Mouse (Mus musculus) stomach, embryonic 14.5 days (tissue): ENCODE results near the gene Mgst1. TPM values are rescaled to one million over a fixed set of nuclear protein-coding genes. Genes with fewer than 3 reads are reported as not detected.

Experiments used
- ATAC-seq: fragments of 200-750 bp; cut with Nextera tagmentation; 2 replicates; pipeline ENCODE4 v1.8.0; 2017; ENCODE audit warnings: low read depth, moderate TSS enrichment; ENCODE audit not compliant: insufficient number of reproducible peaks, insufficient read depth, low FRiP score
- H3K27ac ChIP-seq: fragments of 300-500 bp; sonication (generic); 2 replicates; pipeline ENCODE4 v1.5.1; 2014; ENCODE audit warnings: mild to moderate bottlenecking, low read length, moderate library complexity, mixed read lengths
- H3K27me3 ChIP-seq: fragments of 300-500 bp; sonication (generic); 2 replicates; pipeline ENCODE4 v1.6.1; 2014; ENCODE audit warnings: low read length, control low read depth, mixed read lengths; ENCODE audit not compliant: control insufficient read depth, insufficient read depth
- H3K36me3 ChIP-seq: fragments of 300-500 bp; sonication (generic); 2 replicates; pipeline ENCODE4 v1.6.1; 2014; ENCODE audit warnings: mild to moderate bottlenecking, control low read depth, low read length, moderate library complexity, mixed read lengths; ENCODE audit not compliant: control insufficient read depth, insufficient read depth
- H3K4me1 ChIP-seq: fragments of 300-500 bp; sonication (generic); 2 replicates; pipeline ENCODE4 v1.6.1; 2014; ENCODE audit warnings: low read length, control low read depth, mixed read lengths; ENCODE audit not compliant: control insufficient read depth, insufficient read depth
- H3K4me2 ChIP-seq: fragments of 300-500 bp; sonication (generic); replicated peaks from 2 replicates; pipeline ENCODE4 v1.6.1; 2014; ENCODE audit warnings: low read depth, low read length, control low read depth
- H3K4me3 ChIP-seq: fragments of 300-500 bp; sonication (generic); 2 replicates; pipeline ENCODE4 v1.5.1; 2014; ENCODE audit warnings: low read depth, low read length, control low read depth
- H3K9ac ChIP-seq: fragments of 300-500 bp; sonication (generic); replicated peaks from 2 replicates; pipeline ENCODE4 v1.6.1; 2014; ENCODE audit warnings: low read depth, mild to moderate bottlenecking, control low read depth, low read length, moderate library complexity, mixed read lengths
- H3K9me3 ChIP-seq: fragments of 300-500 bp; sonication (generic); 2 replicates; pipeline ENCODE4 v1.6.1; 2016; ENCODE audit warnings: low read depth, low read length, control low read depth; ENCODE audit not compliant: control insufficient read depth
- whole genome bisulfite sequencing: fragments of 180-500 bp; shearing (Covaris S2); extraction: QIAGEN DNeasy Blood & Tissue Kit; methylation state at CpG from one replicate; pipeline ENCODE4 v1.1.7; 2014; 5-methylcytosine and 5-hydroxymethylcytosine counted together
- polyA plus RNA-seq: library from polyadenylated mRNA; unstranded; fragments of >200 nt; fragmentation: Nextera tagmentation; extraction: Ambion mirVana; gene quantifications from 2 replicates; pipeline ENCODE4 v1.2.1, GENCODE M21; 2014

The Mgst1 gene
- polyA plus RNA-seq, 1 experiment from 2014 or later = 180 TPM

DNA sequence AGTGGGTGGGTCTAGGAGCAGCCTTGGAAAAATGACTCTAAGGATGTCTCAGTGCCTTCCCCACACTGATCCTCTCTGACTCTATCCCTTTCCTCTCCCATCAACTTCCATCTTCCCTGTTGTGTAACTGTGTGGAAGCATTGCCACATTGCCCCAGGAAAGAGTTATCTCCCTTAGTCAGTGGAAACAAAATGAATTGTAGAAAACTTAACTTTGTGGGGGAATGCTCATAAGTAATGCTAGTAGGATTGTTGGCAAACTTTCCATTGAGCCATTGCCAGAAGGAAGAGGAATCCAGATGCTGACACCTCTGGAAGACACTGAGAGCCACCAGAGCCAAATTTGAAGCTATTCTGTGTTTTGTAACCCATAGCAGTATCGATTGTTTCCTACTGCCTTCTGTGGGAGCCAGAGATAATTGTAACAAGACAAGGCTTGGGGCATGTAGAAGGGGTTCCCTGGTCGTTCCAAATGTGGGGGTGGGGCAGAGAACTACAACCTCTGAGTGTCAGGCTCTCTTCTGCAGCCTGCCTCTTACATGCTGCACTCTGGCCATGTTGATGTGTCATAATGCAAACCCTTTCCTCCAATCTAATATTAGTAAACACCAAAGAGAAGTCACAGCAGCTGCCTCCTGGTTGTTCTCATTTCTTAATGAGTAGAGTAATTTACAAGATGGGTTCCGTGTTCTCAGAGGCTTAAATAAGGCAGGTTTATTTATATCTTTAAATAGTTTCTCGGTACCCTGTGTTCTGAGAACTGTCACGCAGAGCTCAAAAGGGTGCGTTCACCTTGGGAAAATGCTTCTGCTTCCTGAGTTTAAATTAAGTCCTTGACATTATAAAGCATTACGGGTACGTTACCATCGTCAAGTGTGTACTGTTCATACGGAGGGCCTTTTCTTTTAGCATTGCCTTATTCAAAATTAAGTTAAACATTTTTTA lies 11.5 kb upstream of the Mgst1 start:
- no peaks in the 10 kb centered on the region for H3K9me3 ChIP-seq
- H3K9ac ChIP-seq = no peak overlapping the region
- no peaks in the 10 kb centered on the region for H3K4me1 ChIP-seq
- no peak overlapping the region for H3K4me2 ChIP-seq
- no peaks in the 10 kb centered on the region for H3K36me3 ChIP-seq
- H3K27me3 ChIP-seq = no peaks in the 10 kb centered on the region
- 58% methylated on average over 10 of the region's 10 CpGs for WGBS
- H3K4me3 ChIP-seq = no peak overlapping the region
- no peak overlapping the region for H3K27ac ChIP-seq
- ATAC-seq = no peak

GRCm38 (mm10) chr6:138130541-138130940 lies 9.6 kb upstream of the Mgst1 start:
- WGBS = 56% methylated on average over 3 of the region's 3 CpGs
- no peak for ATAC-seq
- H3K9ac ChIP-seq = no peak overlapping the region
- no peaks in the 10 kb centered on the region for H3K36me3 ChIP-seq
- no peak overlapping the region for H3K27ac ChIP-seq
- H3K4me2 ChIP-seq = no peak overlapping the region
- H3K9me3 ChIP-seq = no peaks in the 10 kb centered on the region
- no peak overlapping the region for H3K4me3 ChIP-seq
- no peaks in the 10 kb centered on the region for H3K4me1 ChIP-seq
- no peaks in the 10 kb centered on the region for H3K27me3 ChIP-seq

DNA sequence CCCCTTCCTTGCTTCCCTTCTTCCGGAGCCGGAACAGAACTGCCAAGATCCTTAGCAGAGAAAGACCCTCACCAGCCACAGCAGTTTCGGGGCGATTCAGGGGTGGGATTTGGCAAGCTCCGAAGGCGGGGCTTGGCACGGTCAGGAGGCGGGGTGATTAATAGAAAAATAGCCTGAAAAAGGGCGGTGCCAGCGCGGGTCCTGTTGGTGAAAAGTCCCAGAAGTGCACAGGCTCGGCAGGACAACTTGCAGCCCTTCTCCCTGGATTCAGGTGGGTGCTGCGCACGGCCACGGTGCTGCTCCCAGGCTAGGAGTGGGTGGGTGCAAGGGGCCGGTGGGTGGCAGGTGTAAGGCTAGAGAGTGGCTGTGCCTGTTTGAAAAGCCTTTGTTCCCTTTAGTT lies 220 bp downstream of the Mgst1 start:
- ATAC-seq = peak; percentile 82
- H3K36me3 ChIP-seq = no peaks in the 10 kb centered on the region
- H3K9me3 ChIP-seq = no peaks in the 10 kb centered on the region
- peak overlapping the region; percentile 15; the same call in 1 of the 2 replicates for H3K9ac ChIP-seq
- under 1% methylated on average over 16 of the region's 16 CpGs for WGBS
- peaks cover 11% of the 10 kb centered on the region for H3K4me1 ChIP-seq
- peak overlapping the region; percentile 65 for H3K4me2 ChIP-seq
- H3K4me3 ChIP-seq = peak overlapping the region; percentile 34
- H3K27me3 ChIP-seq = no peaks in the 10 kb centered on the region
- peak overlapping the region; percentile 70; the same call in 1 of the 2 replicates for H3K27ac ChIP-seq

DNA sequence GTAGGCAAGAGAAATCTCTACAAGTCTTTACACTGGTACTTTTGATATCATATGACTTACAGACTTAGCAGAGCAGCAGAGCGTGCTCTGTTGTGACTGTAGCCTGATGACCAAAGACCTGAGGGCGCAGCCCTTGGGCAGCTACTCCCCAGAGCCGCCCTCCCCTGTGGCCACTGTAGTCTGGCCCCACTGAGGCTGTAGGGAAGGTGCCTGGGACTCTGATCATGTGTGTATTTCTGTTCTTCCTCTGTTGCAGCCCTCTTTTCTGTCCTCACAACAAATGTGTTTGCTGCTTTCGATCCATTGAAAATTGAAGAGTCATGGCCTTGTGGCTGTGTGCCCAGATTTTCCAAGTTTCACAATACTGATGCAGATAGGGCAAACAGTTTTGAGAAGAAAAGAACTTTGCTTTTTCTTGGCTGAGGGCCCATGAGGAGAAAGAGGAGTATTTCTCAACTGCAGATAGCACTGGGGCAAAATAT lies 1.0 kb downstream of the Mgst1 start:
- H3K4me1 ChIP-seq = peaks cover 11% of the 10 kb centered on the region
- no peaks in the 10 kb centered on the region for H3K9me3 ChIP-seq
- H3K9ac ChIP-seq = 0 out of 2 replicates have a peak overlapping the region, but pooled peaks have one; percentile 15
- peak overlapping the region; percentile 70 for H3K27ac ChIP-seq
- 51% methylated on average over 4 of the region's 4 CpGs for WGBS
- peak overlapping the region; percentile 65 for H3K4me2 ChIP-seq
- peak overlapping the region; percentile 34 for H3K4me3 ChIP-seq
- ATAC-seq = peak; percentile 37; the same call in 1 of the 2 replicates
- H3K36me3 ChIP-seq = no peaks in the 10 kb centered on the region
- H3K27me3 ChIP-seq = no peaks in the 10 kb centered on the region

DNA sequence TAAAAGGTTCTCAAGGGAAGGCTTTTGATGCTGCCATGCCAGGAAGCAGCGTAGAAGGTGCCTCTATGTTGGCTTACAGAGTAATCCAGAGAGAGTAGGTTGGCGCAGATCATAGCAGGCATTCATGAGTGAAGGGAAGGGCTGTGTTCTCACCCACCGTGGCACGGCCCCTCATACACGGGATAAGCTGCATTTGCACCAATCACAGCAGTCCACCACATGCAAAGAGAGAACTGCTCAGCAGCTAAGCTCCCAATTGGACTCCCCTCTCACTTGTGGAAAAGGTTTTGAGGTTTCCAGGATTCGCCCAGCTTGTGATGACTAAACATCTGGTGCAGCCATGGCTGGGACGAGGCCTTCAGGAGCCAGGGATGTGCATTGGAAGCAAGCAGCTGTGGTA lies 2.5 kb downstream of the Mgst1 start:
- peak overlapping the region; percentile 65; the same call in 1 of the 2 replicates for H3K4me2 ChIP-seq
- no peaks in the 10 kb centered on the region for H3K27me3 ChIP-seq
- H3K9me3 ChIP-seq = no peaks in the 10 kb centered on the region
- 87% methylated on average over 7 of the region's 7 CpGs for WGBS
- no peaks in the 10 kb centered on the region for H3K36me3 ChIP-seq
- peaks cover 11% of the 10 kb centered on the region for H3K4me1 ChIP-seq
- 0 out of 2 replicates have a peak overlapping the region, but pooled peaks have one; percentile 11 for H3K27ac ChIP-seq
- H3K4me3 ChIP-seq = no peak overlapping the region
- no peak for ATAC-seq
- no peak overlapping the region for H3K9ac ChIP-seq

DNA sequence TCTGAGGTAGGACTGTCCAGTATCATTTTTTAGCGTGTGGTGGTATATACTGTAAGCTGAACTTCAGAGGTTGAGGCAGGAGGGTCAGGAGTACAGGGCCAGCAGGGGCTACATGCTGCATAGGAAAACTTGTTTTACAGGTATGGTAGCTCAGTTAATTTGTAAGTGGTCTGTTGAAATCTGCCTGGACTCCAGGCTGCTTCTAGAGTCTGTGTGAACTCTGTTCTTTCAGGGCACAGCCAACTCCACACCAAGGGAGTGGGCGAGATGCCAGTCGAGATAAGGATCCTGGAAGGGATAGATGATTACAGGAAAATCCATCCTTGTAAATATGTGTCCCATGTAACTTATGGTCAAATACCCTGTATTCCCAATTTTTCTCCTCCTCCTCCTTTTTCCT lies 3.3 kb downstream of the Mgst1 start:
- Histone ChIP-seq H3K4me3 (no peak overlapping the region), H3K4me2 (peak overlapping the region; percentile 22; the same call in 1 of the 2 replicates), H3K27me3 (no peaks in the 10 kb centered on the region), H3K4me1 (peaks cover 11% of the 10 kb centered on the region), H3K9me3 (no peaks in the 10 kb centered on the region), H3K9ac (no peak overlapping the region), H3K36me3 (no peaks in the 10 kb centered on the region; the same call in 1 of the 2 replicates), H3K27ac (no peak overlapping the region)
- peak; percentile 75 for ATAC-seq
- WGBS = 48% methylated on average over 3 of the region's 3 CpGs

DNA sequence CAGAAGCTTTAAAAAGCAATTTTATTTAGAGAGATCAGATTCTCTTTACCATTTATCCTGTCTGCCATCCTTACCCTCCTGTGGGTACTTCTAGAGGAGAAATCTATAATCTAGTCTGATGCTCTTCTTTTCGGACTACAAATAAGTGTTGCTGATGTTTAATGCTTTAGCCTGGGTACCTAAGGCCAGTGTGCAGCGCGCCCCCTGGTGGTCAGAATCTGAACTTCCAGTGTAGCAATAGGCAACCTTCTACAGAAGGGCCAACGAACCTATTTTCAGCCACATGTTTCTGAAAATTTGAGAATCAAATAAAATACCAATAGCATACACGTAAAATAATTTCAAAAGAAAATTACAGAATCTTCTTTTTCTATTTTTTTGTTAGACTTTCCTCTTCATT lies 13.0 kb downstream of the Mgst1 start:
- no peaks in the 10 kb centered on the region for H3K4me1 ChIP-seq
- no peak overlapping the region for H3K9ac ChIP-seq
- no peaks in the 10 kb centered on the region; the same call in 1 of the 2 replicates for H3K36me3 ChIP-seq
- no peak for ATAC-seq
- H3K4me3 ChIP-seq = no peak overlapping the region
- H3K9me3 ChIP-seq = no peaks in the 10 kb centered on the region
- no peak overlapping the region for H3K27ac ChIP-seq
- WGBS = 31% methylated on average over 5 of the region's 5 CpGs
- no peaks in the 10 kb centered on the region for H3K27me3 ChIP-seq
- no peak overlapping the region for H3K4me2 ChIP-seq

GRCm38 (mm10) chr6:138163920-138164319 lies 23.8 kb downstream of the Mgst1 start:
- no peaks in the 10 kb centered on the region for H3K27me3 ChIP-seq
- H3K9ac ChIP-seq = no peak overlapping the region
- 70% methylated on average over 7 of the region's 7 CpGs for WGBS
- no peaks in the 10 kb centered on the region for H3K9me3 ChIP-seq
- H3K36me3 ChIP-seq = no peaks in the 10 kb centered on the region
- H3K4me2 ChIP-seq = no peak overlapping the region
- H3K4me1 ChIP-seq = no peaks in the 10 kb centered on the region
- H3K27ac ChIP-seq = no peak overlapping the region
- no peak overlapping the region for H3K4me3 ChIP-seq
- ATAC-seq = no peak
